30 mouse cellular contexts compared by ENCODE assay signal in genomic region chr11:62287700-62288099, GRCm38 (mm10). TPM values are rescaled to one million over a fixed set of nuclear protein-coding genes. Genes with fewer than 3 reads are reported as not detected.
"Had no signal": no experiment of that assay in that cellular context is flagged by ENCODE, and none has a peak within 500 bp of the region (broad histone marks: within the 10 kb centered on the region; RNA-seq: fewer than 3 reads in every experiment).

No protein-coding gene starts in this region.

- DNase-seq: left cerebral cortex, postnatal 4 days; liver; liver, embryonic 13.5 days; liver, postnatal 0 days; lung, adult 18-20 months; lung, adult 2 months; lung, embryonic 14.5 days; lung, postnatal 10 days; lung, postnatal 14 days; lung, postnatal 36 days; lung, postnatal 4 days; midbrain, embryonic 14.5 days had no signal

- H3K4me1 ChIP-seq: limb, embryonic 15.5 days; liver, embryonic 12.5 days; liver, embryonic 13.5 days; liver, embryonic 15.5 days; lung, embryonic 15.5 days; midbrain, embryonic 10.5 days; midbrain, embryonic 12.5 days; neural tube, embryonic 12.5 days had no signal

- H3K27ac ChIP-seq: limb, embryonic 10.5 days; limb, embryonic 12.5 days; limb, embryonic 13.5 days; limb, embryonic 15.5 days; liver, embryonic 12.5 days; liver, embryonic 13.5 days; liver, embryonic 14.5 days; liver, embryonic 15.5 days; lung, embryonic 15.5 days; macrophage; midbrain, embryonic 10.5 days; midbrain, embryonic 12.5 days; midbrain, embryonic 13.5 days; midbrain, embryonic 15.5 days; neural tube, embryonic 12.5 days had no signal

- H3K9me3 ChIP-seq: limb, embryonic 10.5 days; limb, embryonic 12.5 days; limb, embryonic 13.5 days; limb, embryonic 15.5 days; liver, embryonic 12.5 days; liver, embryonic 13.5 days; liver, embryonic 15.5 days; lung, embryonic 15.5 days; megakaryocyte, embryonic 14.5 days; midbrain, embryonic 10.5 days; midbrain, embryonic 12.5 days; midbrain, embryonic 13.5 days; midbrain, embryonic 15.5 days; neural tube, embryonic 12.5 days had no signal

- H3K4me3 ChIP-seq: limb, embryonic 10.5 days; limb, embryonic 12.5 days; limb, embryonic 13.5 days; limb, embryonic 15.5 days; liver, embryonic 12.5 days; liver, embryonic 13.5 days; liver, embryonic 15.5 days; lung, embryonic 15.5 days; midbrain, embryonic 10.5 days; midbrain, embryonic 12.5 days; midbrain, embryonic 13.5 days; midbrain, embryonic 15.5 days; myocyte; neural tube, embryonic 12.5 days had no signal

- H3K27me3 ChIP-seq: limb, embryonic 12.5 days; limb, embryonic 13.5 days; limb, embryonic 15.5 days; liver, embryonic 12.5 days; liver, embryonic 13.5 days; liver, embryonic 15.5 days; lung, embryonic 15.5 days; megakaryocyte, embryonic 14.5 days; midbrain, embryonic 12.5 days; midbrain, embryonic 13.5 days; midbrain, embryonic 15.5 days; neural tube, embryonic 12.5 days had no signal

RNA-seq across cellular contexts. Expression of gene Adora2b, which starts 38.9 kb away (rescaled TPM):
- total RNA-seq: liver, adult 2 months; megakaryocyte-erythroid progenitor cell, adult 5-6 weeks had no signal
